Mouse (Mus musculus) hindbrain, embryonic 13.5 days (tissue): ENCODE data around the gene Epn3. TPM values are rescaled to one million over a fixed set of nuclear protein-coding genes. Genes with fewer than 3 reads are reported as not detected.

ENCODE experiments used
- ATAC-seq: fragments of 200-750 bp; cut with Nextera tagmentation; 2 replicates; pipeline ENCODE4 v1.8.0; 2017; ENCODE audit warnings: moderate TSS enrichment; ENCODE audit not compliant: low FRiP score
- H3K27ac ChIP-seq: fragments of 300-500 bp; sonication (generic); 2 replicates; pipeline ENCODE4 v1.5.1; 2015; ENCODE audit warnings: inconsistent platforms, mild to moderate bottlenecking, moderate library complexity
- H3K27me3 ChIP-seq: fragments of 300-500 bp; sonication (generic); 2 replicates; pipeline ENCODE4 v1.6.1; 2015; ENCODE audit warnings: mild to moderate bottlenecking, inconsistent platforms
- H3K36me3 ChIP-seq: fragments of 300-500 bp; sonication (generic); 2 replicates; pipeline ENCODE4 v1.6.1; 2015; ENCODE audit warnings: mild to moderate bottlenecking, inconsistent platforms
- H3K4me1 ChIP-seq: fragments of 300-500 bp; sonication (generic); replicated peaks from 2 replicates; pipeline ENCODE4 v1.6.1; 2015; ENCODE audit warnings: inconsistent platforms
- H3K4me2 ChIP-seq: fragments of 300-500 bp; sonication (generic); 2 replicates; pipeline ENCODE4 v1.6.1; 2015; ENCODE audit warnings: inconsistent platforms, mild to moderate bottlenecking, moderate library complexity
- H3K4me3 ChIP-seq: fragments of 300-500 bp; sonication (generic); 2 replicates; pipeline ENCODE4 v1.5.1; 2015; ENCODE audit warnings: mild to moderate bottlenecking, inconsistent platforms
- H3K9ac ChIP-seq: fragments of 300-500 bp; sonication (generic); 2 replicates; pipeline ENCODE4 v1.6.1; 2015; ENCODE audit warnings: mild to moderate bottlenecking, inconsistent platforms
- H3K9me3 ChIP-seq: fragments of 300-500 bp; sonication (generic); 2 replicates; pipeline ENCODE4 v1.6.1; 2016; ENCODE audit warnings: inconsistent platforms
- WGBS: fragments of 180-500 bp; shearing (Covaris S2); methylation state at CpG from one replicate; pipeline ENCODE4 v1.1.7; 2015; 5-methylcytosine and 5-hydroxymethylcytosine counted together
- polyA plus RNA-seq: library from polyadenylated mRNA; unstranded; fragments of >200 nt; fragmentation: Nextera tagmentation; extraction: Ambion mirVana; gene quantifications from 2 replicates; pipeline ENCODE4 v1.2.1, GENCODE M21; 2015

The Epn3 gene
- polyA plus RNA-seq, 1 experiment from 2014 or later, result 0.90 TPM

DNA sequence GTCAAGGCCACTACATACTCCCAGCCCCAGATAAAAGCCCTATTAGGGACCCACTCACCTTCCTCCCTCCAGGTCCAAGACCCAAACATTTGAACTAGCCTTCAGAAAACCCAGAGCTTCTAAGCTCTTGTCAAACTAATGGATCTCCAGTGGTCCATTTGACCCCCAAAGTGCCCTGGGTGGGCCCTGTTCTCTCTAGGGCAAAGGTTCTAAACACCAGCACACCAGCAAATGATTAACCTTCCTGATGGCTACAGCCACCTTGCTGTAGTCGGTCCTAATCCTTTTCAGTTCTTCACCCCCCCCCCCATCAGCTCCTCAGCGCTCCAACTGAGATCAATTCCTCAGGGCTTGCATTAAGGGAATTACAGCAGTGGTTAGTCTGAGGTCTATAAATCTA, 35.6 kb downstream of the Epn3 start:
- H3K9me3 ChIP-seq, result no peaks in the 10 kb centered on the region
- no peak overlapping the region for H3K4me3 ChIP-seq
- H3K4me2 ChIP-seq, result no peak overlapping the region
- H3K36me3 ChIP-seq, result peaks cover 36% of the 10 kb centered on the region
- 42% methylated on average over 2 of the region's 2 CpGs for WGBS
- peaks cover 55% of the 10 kb centered on the region for H3K4me1 ChIP-seq
- peak overlapping the region; percentile 58; the same call in 1 of the 2 replicates for H3K27ac ChIP-seq
- H3K27me3 ChIP-seq, result no peaks in the 10 kb centered on the region
- H3K9ac ChIP-seq, result no peak overlapping the region; the same call in 1 of the 2 replicates
- ATAC-seq, result no peak

DNA sequence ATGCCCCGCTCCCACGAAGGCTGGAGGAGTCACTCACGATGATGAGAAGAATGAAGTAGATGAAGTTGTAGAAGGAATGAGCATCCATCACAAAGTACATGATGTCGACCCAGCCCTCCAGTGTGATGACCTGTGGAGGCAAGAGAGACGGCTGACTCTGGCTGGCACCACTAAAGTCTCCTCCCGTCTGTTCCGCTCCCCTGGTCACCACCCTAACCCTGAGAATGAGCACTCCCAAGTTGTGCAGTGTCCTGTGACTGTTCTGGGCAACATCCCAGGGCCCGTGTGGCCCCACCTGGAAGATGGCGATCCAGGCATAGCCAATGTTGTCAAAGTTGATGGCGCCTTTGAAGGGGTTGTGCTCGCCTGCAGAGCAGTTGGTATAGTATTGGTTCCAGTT, 37.9 kb downstream of the Epn3 start:
- Histone ChIP-seq H3K4me2 (no peak overlapping the region), H3K36me3 (peaks cover 57% of the 10 kb centered on the region), H3K4me3 (no peak overlapping the region), H3K27me3 (no peaks in the 10 kb centered on the region), H3K9me3 (no peaks in the 10 kb centered on the region), H3K9ac (no peak overlapping the region), H3K4me1 (peaks cover 42% of the 10 kb centered on the region), H3K27ac (no peak overlapping the region)
- no peak for ATAC-seq
- WGBS, result 92% methylated on average over 11 of the region's 11 CpGs

DNA sequence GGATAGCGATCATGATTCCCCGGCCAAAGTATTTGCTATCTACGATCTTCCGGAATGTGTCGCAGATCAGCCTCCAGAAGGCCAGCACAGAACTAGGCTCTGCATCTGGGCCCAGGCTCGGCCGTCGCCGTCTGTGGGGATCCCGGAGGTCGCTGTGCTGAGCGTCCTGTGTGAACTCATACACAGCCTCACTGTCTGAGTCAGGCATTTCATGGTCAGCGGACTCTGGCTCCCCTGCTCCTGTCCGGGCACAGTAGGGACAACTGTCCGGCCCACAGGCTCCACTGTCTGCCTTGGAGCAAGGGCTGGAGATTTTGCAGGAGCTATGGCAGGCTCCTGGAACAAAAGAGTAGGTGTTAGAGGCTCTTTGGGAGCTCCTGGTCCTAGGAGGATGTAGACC, 42.8 kb downstream of the Epn3 start:
- H3K27me3 ChIP-seq, result no peaks in the 10 kb centered on the region
- WGBS, result 87% methylated on average over 15 of the region's 15 CpGs
- H3K27ac ChIP-seq, result no peak overlapping the region
- no peaks in the 10 kb centered on the region for H3K9me3 ChIP-seq
- no peak overlapping the region for H3K9ac ChIP-seq
- peaks cover 62% of the 10 kb centered on the region for H3K36me3 ChIP-seq
- no peak overlapping the region for H3K4me3 ChIP-seq
- H3K4me1 ChIP-seq, result peaks cover 37% of the 10 kb centered on the region
- H3K4me2 ChIP-seq, result no peak overlapping the region
- ATAC-seq, result no peak

DNA sequence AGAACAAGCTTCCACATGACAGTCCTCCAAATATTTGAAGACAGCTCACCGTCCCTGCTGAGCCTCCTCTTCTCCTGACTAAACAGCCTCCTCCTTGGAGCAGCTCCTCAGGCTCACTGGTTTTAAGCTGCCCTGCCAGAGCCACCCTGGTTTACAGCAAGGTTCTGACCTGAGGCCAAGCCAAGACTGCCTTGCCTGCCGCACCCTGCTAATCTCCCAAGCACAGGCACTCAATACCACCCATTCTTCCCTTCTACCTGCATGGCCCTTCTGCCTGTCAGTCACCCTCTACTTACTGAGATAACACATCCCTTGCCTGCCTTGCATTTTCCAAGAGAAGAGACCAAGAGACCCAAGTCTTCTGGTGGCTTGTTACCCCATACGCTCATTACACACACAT, 43.4 kb downstream of the Epn3 start:
- ATAC-seq, result no peak
- 88% methylated on average over 3 of the region's 3 CpGs for WGBS
- no peak overlapping the region; the same call in 1 of the 2 replicates for H3K27ac ChIP-seq
- no peak overlapping the region for H3K4me3 ChIP-seq
- H3K4me2 ChIP-seq, result no peak overlapping the region
- H3K27me3 ChIP-seq, result no peaks in the 10 kb centered on the region
- H3K36me3 ChIP-seq, result peaks cover 56% of the 10 kb centered on the region
- no peaks in the 10 kb centered on the region for H3K9me3 ChIP-seq
- H3K9ac ChIP-seq, result 0 out of 2 replicates have a peak overlapping the region, but pooled peaks have one; percentile 8
- peaks cover 41% of the 10 kb centered on the region for H3K4me1 ChIP-seq

DNA sequence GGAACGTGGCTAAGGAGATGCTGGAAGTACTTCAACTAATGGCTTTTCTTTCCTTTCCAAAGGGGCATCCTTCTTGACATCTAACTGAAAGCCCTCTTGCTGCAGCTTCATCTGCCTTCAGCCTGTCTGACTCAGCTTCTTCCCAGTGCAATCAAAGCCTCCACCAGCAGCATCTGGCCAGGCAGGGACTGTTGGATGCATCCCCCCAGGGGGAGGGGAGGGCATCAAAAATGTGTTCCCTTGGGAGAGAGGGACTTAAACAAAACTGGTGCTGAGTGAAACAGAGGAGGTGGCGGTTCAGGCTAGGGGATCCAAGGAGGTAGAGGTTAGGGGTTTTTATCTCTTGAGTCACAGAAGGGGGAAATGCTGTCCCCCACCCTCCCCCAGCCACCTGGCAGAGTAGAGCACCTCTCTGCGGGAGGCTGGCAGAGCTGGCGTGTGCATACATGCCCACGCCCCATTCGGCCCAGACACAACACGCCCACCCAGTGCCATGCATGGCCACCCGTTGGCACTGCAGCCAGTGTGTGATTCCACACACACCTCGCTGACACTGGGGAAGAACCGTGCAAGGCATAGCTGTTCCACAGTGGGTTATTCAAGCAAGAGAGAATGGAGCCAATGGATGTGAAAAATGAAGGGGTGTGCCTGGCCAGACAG, 44.5 kb downstream of the Epn3 start:
- no peak for ATAC-seq
- no peak overlapping the region for H3K9ac ChIP-seq
- H3K27ac ChIP-seq, result no peak overlapping the region
- WGBS, result 63% methylated on average over 10 of the region's 10 CpGs
- peaks cover 45% of the 10 kb centered on the region for H3K36me3 ChIP-seq
- H3K4me2 ChIP-seq, result no peak overlapping the region
- H3K9me3 ChIP-seq, result no peaks in the 10 kb centered on the region
- H3K4me1 ChIP-seq, result peaks cover 52% of the 10 kb centered on the region
- no peaks in the 10 kb centered on the region for H3K27me3 ChIP-seq
- no peak overlapping the region for H3K4me3 ChIP-seq

DNA sequence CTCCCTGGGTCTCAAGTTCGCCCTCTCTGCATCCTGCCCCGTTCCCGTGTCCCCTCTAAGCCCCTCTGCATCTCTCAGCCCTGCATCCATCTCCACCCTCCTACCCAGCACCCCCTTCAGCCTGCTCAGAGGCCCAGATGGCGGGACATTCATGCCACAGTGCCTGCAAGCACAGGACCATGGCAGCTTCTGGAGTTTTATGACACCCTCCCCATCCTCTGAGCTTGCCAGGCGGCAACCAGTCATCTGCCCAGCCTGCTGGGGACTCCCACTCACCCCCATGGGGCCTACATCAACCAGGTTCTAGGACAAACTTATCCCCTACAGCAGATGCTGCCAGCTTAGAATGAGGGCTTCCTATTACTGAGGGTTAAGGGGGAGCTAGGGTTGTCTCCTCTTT, 45.0 kb downstream of the Epn3 start:
- Histone ChIP-seq H3K27me3 (no peaks in the 10 kb centered on the region), H3K4me1 (peaks cover 57% of the 10 kb centered on the region), H3K36me3 (peaks cover 40% of the 10 kb centered on the region), H3K9me3 (no peaks in the 10 kb centered on the region), H3K9ac (no peak overlapping the region), H3K4me3 (no peak overlapping the region), H3K27ac (peak overlapping the region; percentile 24; the same call in 1 of the 2 replicates), H3K4me2 (no peak overlapping the region)
- no peak for ATAC-seq
- WGBS, result 63% methylated on average over 5 of the region's 5 CpGs

DNA sequence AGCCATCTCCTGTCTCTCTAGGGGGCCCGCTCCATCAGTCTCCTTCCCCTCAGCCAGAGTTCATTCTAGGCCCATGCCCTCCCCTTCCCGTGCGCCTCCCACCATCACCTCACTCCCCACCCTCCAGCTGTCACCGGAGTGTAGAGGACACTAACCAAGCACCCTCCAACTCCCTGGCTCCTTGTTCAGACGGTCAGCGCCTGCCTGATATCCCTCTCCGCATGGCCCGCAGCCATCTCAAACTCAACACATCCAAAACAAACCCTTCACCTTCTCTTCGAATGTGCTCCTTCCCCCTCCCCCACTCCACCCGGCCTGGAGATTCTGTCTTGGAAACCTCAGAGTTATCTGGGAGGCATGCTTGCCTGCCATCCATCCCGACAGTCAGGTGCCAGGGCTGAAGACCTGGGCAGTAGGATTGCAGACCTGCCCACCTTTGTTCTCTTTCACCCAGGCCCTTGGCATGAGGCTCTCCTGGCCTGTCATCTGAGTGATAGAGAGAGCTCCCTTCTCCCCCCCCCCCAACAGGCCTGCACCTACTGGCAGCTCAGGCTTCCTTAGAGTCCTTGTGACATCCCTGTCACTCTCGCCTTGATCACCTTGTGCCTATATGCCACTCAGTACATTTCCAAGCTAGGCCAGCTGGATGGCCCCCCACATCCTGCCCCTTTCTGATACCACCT, 48.5 kb downstream of the Epn3 start:
- Histone ChIP-seq H3K4me1 (peaks cover 63% of the 10 kb centered on the region), H3K27ac (no peak overlapping the region), H3K4me3 (no peak overlapping the region), H3K36me3 (peaks cover 6% of the 10 kb centered on the region), H3K4me2 (no peak overlapping the region), H3K9ac (no peak overlapping the region), H3K27me3 (no peaks in the 10 kb centered on the region), H3K9me3 (no peaks in the 10 kb centered on the region)
- no peak for ATAC-seq
- 64% methylated on average over 12 of the region's 12 CpGs for WGBS

DNA sequence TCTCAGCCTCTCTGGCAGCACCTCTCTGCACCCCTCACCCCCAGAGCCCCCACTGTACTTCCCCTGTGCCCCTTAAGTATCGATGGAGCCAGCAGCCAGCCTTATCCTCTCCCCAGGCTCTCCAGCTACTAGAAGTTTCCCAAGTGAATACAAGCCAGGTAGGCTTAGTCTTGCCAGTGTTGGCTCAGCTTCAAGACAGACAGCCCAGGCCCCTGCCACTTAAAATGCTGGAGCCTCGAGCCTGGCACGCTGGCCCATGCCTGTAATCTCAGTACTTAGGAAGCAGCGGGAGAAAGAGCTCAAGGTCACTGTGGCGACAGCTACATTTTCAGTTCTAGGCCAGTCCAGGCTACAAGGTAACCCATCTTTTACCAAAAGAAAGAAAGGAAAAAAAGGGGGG, 49.9 kb downstream of the Epn3 start:
- no peak overlapping the region for H3K9ac ChIP-seq
- H3K36me3 ChIP-seq, result no peaks in the 10 kb centered on the region; the same call in 1 of the 2 replicates
- WGBS, result 61% methylated on average over 5 of the region's 5 CpGs
- no peak overlapping the region for H3K4me2 ChIP-seq
- H3K27me3 ChIP-seq, result no peaks in the 10 kb centered on the region
- ATAC-seq, result no peak
- H3K4me3 ChIP-seq, result no peak overlapping the region
- peaks cover 63% of the 10 kb centered on the region for H3K4me1 ChIP-seq
- H3K9me3 ChIP-seq, result no peaks in the 10 kb centered on the region
- peak overlapping the region; percentile 63 for H3K27ac ChIP-seq

DNA sequence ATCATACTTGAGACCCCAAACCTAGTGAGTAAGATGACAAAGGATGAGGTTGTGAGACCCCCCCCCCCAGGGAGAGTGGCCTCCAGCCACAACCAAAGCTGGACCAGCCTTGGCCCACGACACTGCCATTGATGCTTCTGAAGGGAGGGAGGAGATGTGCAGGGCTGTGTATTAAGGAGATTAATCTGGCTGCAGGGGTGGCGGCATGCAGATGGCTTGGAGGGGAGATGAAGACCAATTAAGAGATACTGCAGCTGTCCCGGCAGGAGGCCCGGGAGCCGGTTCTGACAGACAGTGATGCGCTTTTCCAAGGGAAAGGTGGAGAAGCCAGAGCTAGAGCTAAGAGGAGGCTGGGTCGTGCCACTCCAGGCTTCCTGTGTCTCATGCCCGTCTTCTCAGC, 50.5 kb downstream of the Epn3 start:
- H3K27ac ChIP-seq, result peak overlapping the region; percentile 63
- no peaks in the 10 kb centered on the region for H3K27me3 ChIP-seq
- H3K4me1 ChIP-seq, result peaks cover 63% of the 10 kb centered on the region
- no peaks in the 10 kb centered on the region; the same call in 1 of the 2 replicates for H3K36me3 ChIP-seq
- H3K9me3 ChIP-seq, result no peaks in the 10 kb centered on the region
- 25% methylated on average over 8 of the region's 8 CpGs for WGBS
- no peak overlapping the region for H3K9ac ChIP-seq
- no peak overlapping the region for H3K4me3 ChIP-seq
- ATAC-seq, result no peak
- H3K4me2 ChIP-seq, result no peak overlapping the region

DNA sequence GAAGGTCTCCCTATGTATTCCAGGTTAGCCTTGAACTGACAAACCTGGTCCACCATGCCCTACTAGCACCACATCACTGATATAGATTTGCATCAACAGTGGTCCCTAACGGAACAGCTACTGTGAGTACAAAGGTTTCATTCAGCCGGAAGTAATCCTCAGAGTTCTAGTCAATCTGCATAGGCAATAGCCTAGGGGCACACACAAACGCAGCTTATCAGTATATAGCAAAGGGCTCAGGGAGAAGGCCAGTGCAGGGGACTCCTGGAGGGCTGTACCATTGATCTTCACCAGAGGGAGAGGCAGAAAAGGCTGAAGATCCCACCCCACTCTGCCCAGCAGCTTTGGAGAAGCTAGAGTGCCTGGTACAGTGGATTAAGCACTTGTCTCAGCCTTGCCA, 52.8 kb downstream of the Epn3 start:
- Histone ChIP-seq H3K4me2 (no peak overlapping the region), H3K9me3 (no peaks in the 10 kb centered on the region), H3K4me3 (no peak overlapping the region), H3K36me3 (peaks cover 14% of the 10 kb centered on the region), H3K27ac (no peak overlapping the region), H3K9ac (no peak overlapping the region), H3K27me3 (no peaks in the 10 kb centered on the region), H3K4me1 (peaks cover 82% of the 10 kb centered on the region)
- ATAC-seq, result no peak
- 15% methylated on average over 3 of the region's 3 CpGs for whole genome bisulfite sequencing

DNA sequence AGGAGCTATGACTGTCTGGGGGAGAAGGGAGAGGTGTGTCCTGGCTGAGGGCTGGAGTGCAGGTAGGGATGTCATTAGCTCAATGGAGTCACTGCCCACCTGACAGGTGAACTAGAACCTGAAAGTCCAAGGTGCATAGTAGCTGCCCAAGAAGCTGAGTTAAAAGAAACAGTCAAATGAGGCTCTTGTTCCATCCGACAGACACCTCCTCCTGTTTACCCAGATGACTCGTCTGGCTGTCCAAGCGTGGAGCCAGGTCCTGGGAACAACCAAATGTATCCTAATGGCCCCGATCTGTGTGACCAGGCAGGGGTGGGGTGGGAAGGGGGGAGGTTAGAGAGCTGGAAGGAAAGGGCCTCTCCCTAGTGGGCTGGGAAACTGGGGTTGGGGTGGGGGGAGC, 54.5 kb downstream of the Epn3 start:
- Histone ChIP-seq H3K9me3 (no peaks in the 10 kb centered on the region), H3K27ac (peak overlapping the region; percentile 70), H3K27me3 (no peaks in the 10 kb centered on the region), H3K36me3 (peaks cover 14% of the 10 kb centered on the region), H3K4me3 (no peak overlapping the region), H3K4me2 (no peak overlapping the region), H3K4me1 (peaks cover 85% of the 10 kb centered on the region), H3K9ac (peak overlapping the region; percentile 24; the same call in 1 of the 2 replicates)
- 23% methylated on average over 4 of the region's 4 CpGs for WGBS
- ATAC-seq, result no peak

DNA sequence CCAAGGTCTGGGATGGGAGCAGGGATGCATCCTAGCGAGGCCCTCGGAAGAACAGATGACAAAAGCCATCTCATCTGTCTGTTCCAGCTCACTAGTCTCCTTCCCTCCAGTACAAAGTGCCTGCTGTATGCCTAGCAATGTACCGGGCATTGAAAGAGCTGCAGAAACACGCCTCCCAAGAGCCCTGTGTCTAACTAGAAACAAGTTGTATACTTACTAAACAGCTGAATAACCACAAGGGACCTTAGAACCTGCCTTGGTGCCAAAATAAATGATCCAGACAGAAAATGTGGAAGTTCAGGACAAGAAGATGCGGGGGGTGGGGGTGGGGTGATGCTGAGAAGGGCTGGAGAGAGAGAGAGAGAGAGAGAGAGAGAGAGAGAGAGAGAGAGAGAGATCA, 54.9 kb downstream of the Epn3 start:
- Histone ChIP-seq H3K4me2 (no peak overlapping the region), H3K27me3 (no peaks in the 10 kb centered on the region), H3K36me3 (peaks cover 14% of the 10 kb centered on the region), H3K4me1 (peaks cover 85% of the 10 kb centered on the region), H3K27ac (peak overlapping the region; percentile 70), H3K9ac (no peak overlapping the region), H3K9me3 (no peaks in the 10 kb centered on the region), H3K4me3 (no peak overlapping the region)
- WGBS, result 36% methylated on average over 5 of the region's 5 CpGs
- no peak; the same call in 1 of the 2 replicates for ATAC-seq

DNA sequence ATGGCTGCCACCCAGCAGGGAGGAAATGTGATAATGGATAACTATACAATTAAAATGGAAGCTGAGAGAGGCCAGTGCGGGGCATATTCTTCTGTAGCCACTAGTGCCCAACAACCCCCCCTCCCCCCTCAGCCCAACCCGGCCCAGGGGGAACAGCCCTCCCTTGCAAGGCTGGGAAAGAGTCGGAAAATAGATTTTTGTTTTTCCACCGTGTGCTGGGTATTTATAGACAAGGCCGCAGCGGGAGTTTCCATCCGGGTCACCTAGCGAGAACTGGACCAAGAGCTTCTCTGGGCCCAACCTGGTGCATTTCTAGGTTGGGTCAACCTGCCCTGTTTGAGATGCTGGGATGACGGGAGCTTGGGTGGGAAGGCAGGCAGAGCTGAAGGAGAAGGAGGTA, 58.0 kb downstream of the Epn3 start:
- Histone ChIP-seq H3K36me3 (peaks cover 32% of the 10 kb centered on the region), H3K4me1 (peaks cover 74% of the 10 kb centered on the region), H3K27me3 (no peaks in the 10 kb centered on the region), H3K27ac (peak overlapping the region; percentile 79), H3K4me2 (no peak overlapping the region), H3K9me3 (no peaks in the 10 kb centered on the region), H3K9ac (no peak overlapping the region), H3K4me3 (no peak overlapping the region)
- WGBS, result 59% methylated on average over 9 of the region's 9 CpGs
- ATAC-seq, result no peak
